Mouse (Mus musculus): ENCODE measurements around the gene Gpr83. TPM values are rescaled to one million over a fixed set of nuclear protein-coding genes. Genes with fewer than 3 reads are reported as not detected.

Gpr83 gene
- polyA plus RNA-seq (2012; ENCODE audit: insufficient read depth, insufficient read length, missing spikeins): not detected in 2 replicates

GRCm38 (mm10) chr9:14859868-14860639 is at the start of gene Gpr83:
Gene Gpr83, plus strand, starts transcription at chr9:14860210.
- Histone ChIP-seq H3K4me3 (ENCODE audit: insufficient read depth, low read depth, low read length) (no peak within 1 kb of the TSS), H3K4me1 (ENCODE audit: control insufficient read depth, insufficient read depth, insufficient read length, low read length) (no peaks in the 10 kb centered on the region), H3K27ac (replicated peaks; ENCODE audit: low read depth, low read length) (no peak within 1 kb of the TSS)

DNA sequence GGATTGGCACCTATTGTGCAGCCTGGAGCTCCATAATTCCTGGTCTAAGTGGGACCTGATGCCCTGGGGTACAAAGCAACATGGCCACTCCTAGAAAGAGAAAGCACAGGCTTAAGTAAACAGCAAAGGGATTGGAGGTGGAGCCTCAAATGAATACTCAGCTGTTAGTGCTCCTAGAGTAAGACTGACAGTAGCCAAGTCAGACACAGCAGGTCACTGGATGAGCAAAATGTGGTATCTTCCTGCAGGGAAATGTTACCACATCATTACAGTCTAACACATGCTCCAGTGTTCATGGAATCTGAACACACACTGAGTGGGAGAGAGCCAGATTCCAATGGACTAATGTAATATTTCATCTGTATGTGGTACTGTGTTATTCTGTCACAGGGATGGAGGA is 38.6 kb upstream of the Gpr83 start:
- Histone ChIP-seq H3K4me1 (ENCODE audit: control insufficient read depth, insufficient read depth, insufficient read length, low read length) (no peaks in the 10 kb centered on the region), H3K27ac (replicated peaks; ENCODE audit: low read depth, low read length) (no peak overlapping the region), H3K4me3 (ENCODE audit: insufficient read depth, low read depth, low read length) (no peak overlapping the region)

GRCm38 (mm10) chr9:14824840-14825239 is 35.2 kb upstream of the Gpr83 start:
- Histone ChIP-seq H3K4me3 (ENCODE audit: insufficient read depth, low read depth, low read length) (no peak overlapping the region), H3K4me1 (ENCODE audit: control insufficient read depth, insufficient read depth, insufficient read length, low read length) (no peaks in the 10 kb centered on the region), H3K27ac (replicated peaks; ENCODE audit: low read depth, low read length) (no peak overlapping the region)

- no peak overlapping the region for H3K4me3 ChIP-seq (ENCODE audit: insufficient read depth, low read depth, low read length)
- H3K27ac ChIP-seq (replicated peaks; ENCODE audit: low read depth, low read length): no peak overlapping the region
- no peaks in the 10 kb centered on the region for H3K4me1 ChIP-seq (ENCODE audit: control insufficient read depth, insufficient read depth, insufficient read length, low read length)
Measured at GRCm38 (mm10) chr9:14827875-14828274, 32.1 kb upstream of the Gpr83 start.

DNA sequence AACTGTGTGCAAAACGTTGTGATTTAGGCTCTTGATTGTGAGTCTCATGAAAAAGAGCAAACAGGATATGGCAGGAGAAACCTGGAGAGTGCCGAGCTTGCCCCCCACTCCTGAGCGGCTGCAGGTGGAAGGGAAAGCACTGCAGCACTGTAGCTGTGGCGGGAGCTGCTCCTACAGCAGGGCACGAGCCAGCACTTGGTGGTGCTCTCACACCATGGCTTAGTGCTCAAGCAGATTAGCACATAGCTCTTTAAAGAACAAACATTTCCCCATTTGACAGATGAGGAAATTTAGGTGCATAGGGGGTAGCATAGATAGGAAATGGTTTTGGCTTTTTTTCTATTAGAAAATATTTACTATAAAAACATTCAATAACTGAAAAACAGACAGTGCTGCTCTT is 28.0 kb upstream of the Gpr83 start:
- Histone ChIP-seq H3K4me3 (ENCODE audit: insufficient read depth, low read depth, low read length) (no peak overlapping the region), H3K27ac (replicated peaks; ENCODE audit: low read depth, low read length) (no peak overlapping the region), H3K4me1 (ENCODE audit: control insufficient read depth, insufficient read depth, insufficient read length, low read length) (no peaks in the 10 kb centered on the region)

DNA sequence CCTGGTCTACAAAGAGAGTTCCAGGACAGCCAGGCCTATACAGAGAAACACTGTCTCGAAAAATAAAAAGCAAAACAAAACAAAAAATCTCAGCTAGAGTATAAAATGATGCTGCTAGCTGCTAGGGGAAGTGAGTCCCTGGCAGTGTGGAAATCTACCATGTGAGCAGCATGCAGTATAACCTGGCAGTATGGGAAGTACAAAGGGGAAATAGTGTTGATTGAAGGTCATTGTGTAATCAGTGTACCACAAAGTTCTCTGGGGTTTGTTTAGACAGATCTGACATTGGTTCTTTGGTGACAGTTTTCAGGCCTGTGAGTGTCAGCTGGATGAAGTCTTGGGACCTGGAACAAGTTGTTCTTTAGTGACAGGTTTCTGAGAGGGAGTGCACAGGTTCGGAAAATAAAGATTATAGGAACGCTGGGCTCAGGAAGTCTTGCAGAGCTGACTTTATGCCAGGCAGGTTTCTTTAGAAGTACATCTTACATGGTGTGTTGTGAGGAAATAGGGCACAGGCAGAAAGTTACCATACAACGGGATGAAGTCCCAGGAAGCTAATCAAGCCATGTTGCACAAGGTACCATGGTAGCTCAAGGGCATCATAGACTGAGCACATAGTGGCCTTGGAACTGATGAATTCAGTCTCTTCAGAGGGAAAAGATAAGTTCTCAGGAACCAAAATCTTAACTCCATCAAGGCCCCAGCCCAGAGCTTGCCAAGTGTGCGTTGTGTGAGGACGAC is 24.5 kb upstream of the Gpr83 start:
- H3K4me3 ChIP-seq (ENCODE audit: insufficient read depth, low read depth, low read length): no peak overlapping the region
- no peak overlapping the region for H3K27ac ChIP-seq (replicated peaks; ENCODE audit: low read depth, low read length)

DNA sequence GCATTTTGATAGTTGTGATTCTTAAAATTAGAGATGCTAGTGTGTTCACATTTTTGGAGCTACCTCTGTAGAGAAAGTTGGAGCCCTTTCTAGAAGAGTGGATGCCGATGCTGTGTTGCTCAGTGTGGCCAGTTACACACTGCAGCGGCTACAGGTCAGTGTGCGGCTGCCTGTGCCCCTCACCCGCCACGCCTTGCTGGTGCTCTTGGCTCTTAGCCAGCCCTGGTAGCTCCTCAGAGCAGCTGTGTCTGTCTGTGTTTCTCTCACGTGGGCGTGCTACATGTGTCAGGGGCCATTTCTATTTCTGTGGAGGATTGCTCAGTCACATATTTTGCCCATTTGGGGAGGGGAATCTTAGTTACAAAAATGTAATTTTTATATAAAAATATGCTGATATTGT is 20.5 kb upstream of the Gpr83 start:
- Histone ChIP-seq H3K27ac (replicated peaks; ENCODE audit: low read depth, low read length) (no peak overlapping the region), H3K4me1 (ENCODE audit: control insufficient read depth, insufficient read depth, insufficient read length, low read length) (peaks cover 3% of the 10 kb centered on the region; the same call in 1 of the 2 replicates), H3K4me3 (ENCODE audit: insufficient read depth, low read depth, low read length) (no peak overlapping the region)

More for the DNA sequence above, 24.5 kb upstream of the Gpr83 start:
- no peaks in the 10 kb centered on the region for H3K4me1 ChIP-seq (ENCODE audit: control insufficient read depth, insufficient read depth, insufficient read length, low read length)

- no peak overlapping the region for H3K27ac ChIP-seq (replicated peaks; ENCODE audit: low read depth, low read length)
- peaks cover 3% of the 10 kb centered on the region; the same call in 1 of the 2 replicates for H3K4me1 ChIP-seq (ENCODE audit: control insufficient read depth, insufficient read depth, insufficient read length, low read length)
- no peak overlapping the region for H3K4me3 ChIP-seq (ENCODE audit: insufficient read depth, low read depth, low read length)
Measured at GRCm38 (mm10) chr9:14839970-14840369, 20.0 kb upstream of the Gpr83 start.

GRCm38 (mm10) chr9:14841878-14842761 is 17.9 kb upstream of the Gpr83 start:
- H3K4me3 ChIP-seq (ENCODE audit: insufficient read depth, low read depth, low read length): no peak overlapping the region
- no peak overlapping the region for H3K27ac ChIP-seq (replicated peaks; ENCODE audit: low read depth, low read length)
- peaks cover 3% of the 10 kb centered on the region; the same call in 1 of the 2 replicates for H3K4me1 ChIP-seq (ENCODE audit: control insufficient read depth, insufficient read depth, insufficient read length, low read length)

DNA sequence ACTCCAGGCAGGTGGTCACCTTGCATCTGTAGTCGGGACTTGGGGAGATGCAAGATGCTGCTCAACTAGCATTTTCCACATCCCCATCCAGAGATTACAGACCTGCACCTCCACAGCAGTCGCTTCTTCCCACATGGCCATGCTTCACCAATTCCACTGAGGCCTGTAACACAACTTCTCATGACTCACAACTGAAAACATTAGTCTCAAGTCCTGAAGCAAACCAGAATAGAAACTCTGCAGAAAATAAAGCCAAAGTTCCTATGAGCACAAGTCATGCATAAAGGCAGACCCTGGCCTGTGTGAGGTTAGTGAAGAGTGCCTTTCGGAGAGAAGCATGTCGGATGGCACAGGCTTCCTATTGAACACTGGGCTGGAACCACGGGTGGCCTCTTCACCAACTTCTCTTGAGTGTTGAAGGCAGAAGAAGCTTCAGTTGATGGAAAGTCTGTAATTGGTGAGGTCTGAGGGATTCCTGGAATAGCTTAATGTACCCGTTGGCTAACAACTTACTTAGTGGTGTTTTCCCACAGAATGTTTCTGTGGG is 16.6 kb upstream of the Gpr83 start:
- Histone ChIP-seq H3K27ac (replicated peaks; ENCODE audit: low read depth, low read length) (no peak overlapping the region), H3K4me1 (ENCODE audit: control insufficient read depth, insufficient read depth, insufficient read length, low read length) (peaks cover 3% of the 10 kb centered on the region; the same call in 1 of the 2 replicates), H3K4me3 (ENCODE audit: insufficient read depth, low read depth, low read length) (no peak overlapping the region)

- H3K4me3 ChIP-seq (ENCODE audit: insufficient read depth, low read depth, low read length): no peak overlapping the region
- no peak overlapping the region for H3K27ac ChIP-seq (replicated peaks; ENCODE audit: low read depth, low read length)
- peaks cover 3% of the 10 kb centered on the region; the same call in 1 of the 2 replicates for H3K4me1 ChIP-seq (ENCODE audit: control insufficient read depth, insufficient read depth, insufficient read length, low read length)
Measured at GRCm38 (mm10) chr9:14843901-14844300, 16.1 kb upstream of the Gpr83 start.

GRCm38 (mm10) chr9:14846428-14846827 is 13.6 kb upstream of the Gpr83 start:
- no peak overlapping the region for H3K4me3 ChIP-seq (ENCODE audit: insufficient read depth, low read depth, low read length)
- H3K4me1 ChIP-seq (ENCODE audit: control insufficient read depth, insufficient read depth, insufficient read length, low read length): peaks cover 3% of the 10 kb centered on the region; the same call in 1 of the 2 replicates
- H3K27ac ChIP-seq (replicated peaks; ENCODE audit: low read depth, low read length): no peak overlapping the region

DNA sequence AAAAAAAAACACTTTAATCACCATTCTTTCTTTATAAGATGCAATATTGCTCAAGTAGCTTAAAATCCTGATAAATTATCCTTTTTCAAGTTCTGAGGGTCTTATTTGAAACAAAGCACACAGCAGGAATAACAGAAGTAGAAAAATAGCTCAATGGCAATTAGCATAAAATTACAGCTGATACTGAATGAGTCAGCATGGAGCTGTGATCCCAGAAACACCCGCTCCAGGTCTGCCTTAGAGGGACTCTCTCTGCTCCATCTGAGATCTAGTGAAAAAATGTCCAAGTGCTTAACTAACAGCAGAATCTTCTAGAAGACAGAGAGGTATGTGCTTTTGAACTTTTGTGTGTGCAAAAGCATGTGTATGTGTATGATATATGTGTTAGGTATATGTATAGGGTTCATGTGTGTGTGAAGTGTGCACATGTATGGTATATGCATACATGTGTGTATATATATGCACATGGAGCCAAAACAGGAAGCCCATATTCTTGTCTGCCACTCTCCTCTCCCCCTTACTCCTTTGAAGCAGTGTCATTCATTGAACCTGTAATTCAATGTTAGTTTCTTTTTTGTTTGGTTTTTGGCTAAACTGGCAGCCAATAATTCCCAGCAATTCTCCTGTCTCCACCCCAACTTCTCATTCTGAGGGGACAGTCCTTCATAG is 11.6 kb upstream of the Gpr83 start:
- no peak overlapping the region for H3K4me3 ChIP-seq (ENCODE audit: insufficient read depth, low read depth, low read length)
- H3K27ac ChIP-seq (replicated peaks; ENCODE audit: low read depth, low read length): no peak overlapping the region
- no peaks in the 10 kb centered on the region for H3K4me1 ChIP-seq (ENCODE audit: control insufficient read depth, insufficient read depth, insufficient read length, low read length)

DNA sequence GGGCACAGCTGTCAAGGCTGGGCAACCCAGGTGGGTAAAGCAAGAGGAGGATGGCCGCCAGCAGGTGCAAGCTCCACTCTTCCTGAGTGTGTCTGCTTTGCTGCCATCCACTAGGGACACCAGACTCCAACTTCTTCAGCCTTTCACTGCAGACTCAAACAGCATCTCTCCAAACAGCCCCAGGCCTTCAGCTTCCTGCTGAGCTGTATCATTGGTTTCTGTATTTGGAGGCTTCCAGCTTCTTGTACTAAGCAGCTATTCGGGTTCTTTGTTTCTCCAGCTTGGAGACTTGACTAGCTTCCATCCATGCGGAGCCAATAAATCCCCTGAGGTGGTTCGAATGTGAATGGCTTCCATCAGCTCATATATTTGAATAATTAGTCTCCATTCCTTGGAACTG is 5.4 kb upstream of the Gpr83 start:
- H3K4me1 ChIP-seq (ENCODE audit: control insufficient read depth, insufficient read depth, insufficient read length, low read length): no peaks in the 10 kb centered on the region
- H3K4me3 ChIP-seq (ENCODE audit: insufficient read depth, low read depth, low read length): no peak overlapping the region
- H3K27ac ChIP-seq (replicated peaks; ENCODE audit: low read depth, low read length): no peak overlapping the region

All from brown adipose tissue, adult 24 weeks (tissue).